Mouse (Mus musculus) embryo, embryonic 10 days (tissue): ENCODE results near the gene Myh9.

Experiments
- DNase-seq: peaks from one replicate; pipeline ENCODE4 v3.0.0-alpha.2; 2015; ENCODE audit warnings: low spot score

Myh9 gene

GRCm38 (mm10) chr15:77788356-77788755 lies 53.6 kb downstream of the Myh9 start:
- no peak for DNase-seq

GRCm38 (mm10) chr15:77785807-77786206 lies 56.2 kb downstream of the Myh9 start:
- no peak for DNase-seq

- DNase-seq = peak; percentile 32
These were observed 57.7 kb downstream of the Myh9 start for GRCm38 (mm10) chr15:77784039-77784824.

DNA sequence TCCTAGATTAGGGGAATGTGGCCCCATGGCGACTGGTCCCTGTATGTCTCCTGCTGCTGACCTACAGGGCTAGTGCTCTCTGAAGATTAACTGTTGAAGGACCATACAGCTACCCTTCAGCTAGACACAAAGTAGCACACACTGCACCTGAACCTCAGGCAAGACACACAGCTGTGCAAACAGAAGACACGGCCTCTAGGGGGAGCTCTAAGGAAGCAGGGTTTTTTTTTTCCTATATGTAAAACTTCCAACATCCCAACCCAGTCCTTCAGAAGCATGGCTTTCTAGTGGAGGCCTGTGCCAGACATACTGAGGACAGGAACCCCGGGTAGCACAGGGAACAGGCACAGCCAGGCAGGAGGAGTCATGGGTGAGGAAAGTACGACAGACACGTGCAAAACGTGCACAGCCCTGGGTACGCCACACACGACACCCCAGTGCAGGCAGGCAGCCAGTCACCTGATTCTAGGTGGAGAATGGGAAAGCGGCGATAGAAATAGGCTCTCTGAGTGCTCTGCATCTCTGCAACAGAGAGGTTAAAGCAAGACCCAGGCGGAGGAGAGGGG lies 59.4 kb downstream of the Myh9 start:
- peak; percentile 25 for DNase-seq

- DNase-seq = peak; percentile 88
These were observed 66.6 kb downstream of the Myh9 start for GRCm38 (mm10) chr15:77775186-77775963.

DNA sequence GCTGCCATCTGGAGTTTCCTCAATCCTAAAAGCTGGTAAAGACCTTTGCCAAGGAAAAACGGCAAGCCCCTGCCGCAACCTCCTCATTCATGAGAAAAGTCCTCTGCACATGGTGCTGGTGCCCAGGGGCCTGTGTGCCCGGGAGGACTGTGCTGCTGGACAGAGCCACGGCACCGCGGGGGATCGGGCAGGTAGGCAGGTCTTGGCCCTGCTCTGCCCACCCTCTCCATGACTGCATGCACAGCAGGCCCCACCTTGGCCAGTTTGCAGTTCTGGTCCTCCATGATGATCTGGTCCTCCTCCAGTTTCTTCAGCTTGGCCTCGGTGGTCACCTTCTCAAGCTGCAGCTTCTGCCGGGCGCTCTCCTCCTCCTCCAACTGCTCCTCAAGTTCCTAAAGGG lies 67.7 kb downstream of the Myh9 start:
- no peak for DNase-seq

DNA sequence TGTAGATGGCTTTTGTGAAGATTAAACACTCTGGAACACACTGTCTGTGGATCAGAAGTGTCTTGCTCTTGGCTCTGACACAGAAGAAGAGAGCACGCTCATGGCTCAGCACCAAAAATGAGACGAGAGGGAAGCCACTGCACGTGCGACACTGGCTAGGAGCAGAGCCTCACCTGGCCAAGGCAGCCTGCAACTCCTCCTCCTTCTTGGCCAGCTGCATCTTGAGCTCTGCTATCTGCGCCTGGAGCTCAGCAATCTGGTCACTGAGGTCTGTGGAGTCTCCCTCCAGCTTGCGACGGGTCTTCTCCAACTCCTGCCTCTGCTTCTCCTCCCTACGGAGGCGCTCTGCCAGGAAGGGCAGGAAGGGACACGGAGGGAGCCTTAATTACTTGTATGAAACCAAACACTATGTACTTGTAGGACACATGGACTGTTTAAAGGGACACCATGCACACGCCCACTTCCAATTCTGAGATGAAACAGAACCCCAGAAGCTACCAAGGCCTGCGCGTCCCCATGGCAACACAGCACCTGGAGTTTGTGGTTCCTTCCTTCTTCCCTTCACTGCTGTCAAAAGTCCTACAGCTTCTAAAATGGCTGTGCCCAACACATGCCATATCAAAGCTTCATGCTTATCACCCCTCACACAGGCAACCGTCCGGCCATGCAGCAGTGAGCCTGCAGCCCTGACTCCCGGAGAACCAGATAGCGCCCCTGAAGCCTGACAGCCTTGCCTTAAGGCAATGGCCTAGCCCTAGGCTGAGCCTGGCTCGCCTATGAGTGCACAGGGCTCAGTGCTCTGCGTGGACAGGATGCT lies 68.7 kb downstream of the Myh9 start:
- DNase-seq = no peak

DNA sequence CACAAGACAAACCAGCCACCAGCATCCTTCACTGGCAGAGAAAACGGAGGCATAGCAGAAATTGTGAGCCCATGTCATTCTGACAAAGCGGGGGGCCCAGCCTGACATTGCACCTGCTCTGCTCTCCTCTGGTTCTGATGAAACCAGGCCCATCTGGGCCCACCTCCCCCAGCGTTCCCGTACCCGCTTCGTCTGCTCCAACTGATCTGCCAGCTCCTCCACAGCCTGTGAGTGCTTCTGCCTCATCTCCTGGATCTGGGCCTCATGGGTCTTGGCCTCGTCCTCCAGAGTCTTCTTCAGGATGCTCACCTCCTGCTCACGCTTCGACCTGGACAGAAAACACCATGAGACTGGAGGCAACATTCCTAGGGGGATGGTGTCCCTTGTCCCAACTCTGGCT lies 71.0 kb downstream of the Myh9 start:
- DNase-seq = no peak

GRCm38 (mm10) chr15:77770341-77770740 lies 71.6 kb downstream of the Myh9 start:
- no peak for DNase-seq

GRCm38 (mm10) chr15:77766981-77767380 lies 75.0 kb downstream of the Myh9 start:
- DNase-seq = no peak

- no peak for DNase-seq
These were observed 76.4 kb downstream of the Myh9 start for GRCm38 (mm10) chr15:77765484-77766093.

- DNase-seq = no peak
These were observed 77.5 kb downstream of the Myh9 start for GRCm38 (mm10) chr15:77764391-77765006.

GRCm38 (mm10) chr15:77763702-77764101 lies 78.3 kb downstream of the Myh9 start:
- DNase-seq = no peak

DNA sequence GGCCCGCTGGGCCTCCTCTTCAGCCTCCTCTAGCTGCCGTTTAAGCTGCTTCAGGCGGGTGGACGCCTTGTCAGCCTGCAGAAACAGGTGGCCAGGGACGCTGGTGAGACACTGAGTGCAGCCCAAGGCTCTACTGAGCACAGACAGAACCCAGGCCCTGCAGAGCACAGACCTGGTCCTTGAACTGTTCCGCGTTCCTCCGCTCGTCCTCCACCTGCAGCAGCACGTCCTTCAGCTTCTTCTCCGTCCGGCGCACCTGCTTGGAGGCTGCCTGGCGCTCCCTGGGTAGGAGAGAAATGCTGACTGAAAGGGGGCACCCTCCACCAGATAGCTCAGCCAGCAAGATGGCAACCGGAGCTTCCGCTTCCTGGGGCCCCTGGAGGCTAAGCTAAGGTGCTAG lies 78.9 kb downstream of the Myh9 start:
- no peak for DNase-seq

- peak; percentile 58 for DNase-seq
These were observed 80.2 kb downstream of the Myh9 start for GRCm38 (mm10) chr15:77761561-77762380.

DNA sequence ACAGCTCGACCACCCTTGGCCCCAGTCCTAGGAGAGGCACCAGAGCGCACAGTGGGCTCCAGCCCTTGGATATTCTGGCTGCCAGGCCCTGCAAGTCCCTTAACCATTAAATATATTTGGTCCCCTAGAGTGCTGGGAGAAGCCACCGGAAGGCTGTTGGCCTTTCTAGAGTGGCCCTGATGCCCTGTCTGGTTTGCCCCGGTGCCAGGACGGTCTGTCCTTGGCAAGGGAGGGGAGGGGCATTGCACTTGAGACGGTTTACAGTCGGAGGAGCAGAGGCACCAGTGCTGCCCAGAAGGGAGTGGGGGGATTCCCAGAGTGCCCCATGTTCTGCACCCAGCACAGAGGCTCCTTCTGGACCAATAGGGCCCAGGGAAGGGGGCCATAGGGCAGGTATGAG lies 80.9 kb downstream of the Myh9 start:
- DNase-seq = no peak

GRCm38 (mm10) chr15:77760037-77760436 lies 81.9 kb downstream of the Myh9 start:
- DNase-seq = no peak

DNA sequence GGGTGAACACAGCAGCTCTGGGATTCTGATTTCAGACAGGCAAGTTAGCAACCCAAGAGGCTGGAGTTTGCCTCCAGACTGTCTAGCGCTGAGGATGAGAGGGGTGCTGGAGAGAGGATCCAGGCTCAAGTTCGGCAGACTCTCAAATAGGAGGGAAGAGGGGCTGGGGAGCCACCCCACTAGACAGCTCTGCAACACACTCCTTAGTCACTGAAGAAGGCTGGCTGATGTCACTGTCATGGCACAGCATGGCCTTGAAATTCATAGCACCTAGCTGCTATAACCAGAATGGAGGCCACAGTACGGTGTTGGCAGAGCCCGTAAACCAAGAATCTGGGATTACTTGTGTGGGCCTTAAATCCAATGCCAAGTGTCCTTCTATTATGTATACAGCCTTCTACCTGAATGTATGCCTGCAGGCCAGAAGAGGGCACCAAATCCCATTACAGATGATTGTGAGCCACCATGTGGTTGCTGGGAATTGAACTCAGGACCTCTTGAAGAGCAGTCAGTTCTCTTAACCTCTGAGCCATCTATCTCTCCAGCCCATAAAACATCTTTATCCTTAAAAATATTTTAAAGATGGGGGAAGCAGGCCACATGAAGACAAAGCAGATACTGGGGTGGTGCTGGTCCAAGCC lies 84.3 kb downstream of the Myh9 start:
- no peak for DNase-seq

DNA sequence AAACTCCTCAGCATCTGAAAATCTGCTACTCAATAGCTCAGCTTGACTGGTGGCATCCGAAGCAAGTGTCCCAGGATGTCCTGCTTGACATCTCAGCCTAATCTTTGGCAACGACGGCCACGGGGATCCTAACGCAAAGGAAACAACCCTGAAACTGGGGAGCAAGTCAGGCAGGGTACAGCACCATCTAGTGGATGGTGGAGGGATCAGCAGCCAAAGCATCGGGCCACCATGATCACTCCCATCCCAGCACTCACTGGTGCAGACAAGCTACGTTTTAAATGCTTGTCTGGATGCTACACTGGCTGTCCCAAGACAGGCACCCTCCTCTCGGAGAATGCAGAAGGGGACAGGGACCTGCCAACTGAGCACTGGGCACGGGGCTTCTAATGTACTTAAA lies 85.1 kb downstream of the Myh9 start, which contains the start of gene Apol8:
TSS of gene Apol8 (minus strand) at position 156 of the 400 bp plus-strand sequence.
- peak; percentile 87 for DNase-seq

DNA sequence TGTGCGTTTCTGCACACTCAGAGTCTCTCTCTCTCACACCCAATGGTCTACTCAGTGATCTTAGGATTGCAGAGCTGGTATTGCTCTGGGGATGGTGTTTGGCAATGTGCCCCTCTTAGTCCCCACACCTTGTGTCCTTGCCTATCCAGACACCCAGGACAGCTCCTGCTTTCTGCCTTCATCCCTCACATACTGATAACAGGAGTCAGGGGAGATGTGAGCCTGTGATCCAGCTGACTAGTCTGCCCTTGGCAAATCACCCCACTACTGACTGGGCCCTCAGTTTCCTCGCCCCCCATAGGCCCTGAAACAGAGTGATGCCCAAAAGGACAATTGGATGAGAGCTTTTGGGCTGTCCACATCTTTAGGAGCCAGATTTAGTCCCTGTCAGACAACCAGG lies 85.9 kb downstream of the Myh9 start:
- DNase-seq = no peak
